Mouse (Mus musculus): ENCODE measurements around the gene Nfkbie. TPM values are rescaled to one million over a fixed set of nuclear protein-coding genes. Genes with fewer than 3 reads are reported as not detected.

The Nfkbie gene
- polyA plus RNA-seq, 1 experiment from 2014 or later = 7.4 TPM

DNA sequence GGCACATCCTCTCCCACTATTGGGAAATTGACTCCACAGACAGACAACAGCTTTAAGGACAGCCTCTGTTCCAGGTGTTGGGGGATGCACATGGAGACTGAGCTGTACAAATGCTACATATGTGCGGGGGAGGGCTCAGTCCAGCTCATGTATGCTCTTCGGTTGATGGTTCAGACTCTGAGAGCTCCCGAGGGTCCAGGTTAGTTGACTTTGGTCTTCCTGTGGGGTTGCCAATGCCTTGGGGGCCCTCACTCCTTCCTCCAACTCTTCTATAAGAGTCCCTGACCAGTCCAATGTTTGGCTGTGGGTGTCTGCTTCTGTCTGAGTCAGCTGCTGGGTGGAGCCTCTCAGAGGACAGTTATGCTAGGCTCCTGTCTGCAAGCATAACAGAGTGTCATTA lies 2.4 kb upstream of the Nfkbie start:
- peaks cover 12% of the 10 kb centered on the region for H3K27me3 ChIP-seq (replicated peaks)
- no peaks in the 10 kb centered on the region for H3K36me3 ChIP-seq
- H3K4me3 ChIP-seq = no peak overlapping the region
- no peak for ATAC-seq (ENCODE audit: low FRiP score, low read depth)
- H3K9me3 ChIP-seq = no peaks in the 10 kb centered on the region
- H3K27ac ChIP-seq = no peak overlapping the region
- peaks cover 41% of the 10 kb centered on the region for H3K4me1 ChIP-seq
- H3K9ac ChIP-seq = no peak overlapping the region
- 81% methylated on average over 3 of the region's 3 CpGs for WGBS
- no peak overlapping the region for H3K4me2 ChIP-seq (replicated peaks)

DNA sequence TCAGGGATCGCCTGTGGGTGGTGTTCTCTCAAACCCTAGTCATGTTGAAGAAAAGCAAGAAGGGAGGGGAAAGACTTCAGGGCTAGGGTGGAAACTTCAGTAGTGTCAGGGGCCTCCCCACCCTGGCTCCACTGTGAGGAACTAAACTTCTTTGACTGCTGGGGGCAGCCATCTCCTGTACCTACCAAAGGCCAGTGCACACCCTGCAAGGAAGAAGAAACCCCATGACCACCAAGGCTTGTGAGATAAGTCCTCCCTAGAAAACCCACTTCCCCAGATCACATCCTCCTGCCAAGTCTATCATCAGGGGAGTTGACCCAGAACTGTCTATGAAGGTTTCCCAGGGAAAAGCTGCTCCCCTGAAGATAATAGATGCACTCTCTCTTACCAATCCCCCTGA lies 1.1 kb upstream of the Nfkbie start:
- H3K9ac ChIP-seq = no peak overlapping the region
- no peaks in the 10 kb centered on the region for H3K36me3 ChIP-seq
- no peak overlapping the region for H3K4me3 ChIP-seq
- H3K27ac ChIP-seq = no peak overlapping the region
- no peak overlapping the region for H3K4me2 ChIP-seq (replicated peaks)
- no peak for ATAC-seq (ENCODE audit: low FRiP score, low read depth)
- WGBS = 57% methylated on average over 1 of the region's 1 CpGs
- peaks cover 12% of the 10 kb centered on the region for H3K27me3 ChIP-seq (replicated peaks)
- H3K9me3 ChIP-seq = no peaks in the 10 kb centered on the region
- peaks cover 36% of the 10 kb centered on the region for H3K4me1 ChIP-seq

DNA sequence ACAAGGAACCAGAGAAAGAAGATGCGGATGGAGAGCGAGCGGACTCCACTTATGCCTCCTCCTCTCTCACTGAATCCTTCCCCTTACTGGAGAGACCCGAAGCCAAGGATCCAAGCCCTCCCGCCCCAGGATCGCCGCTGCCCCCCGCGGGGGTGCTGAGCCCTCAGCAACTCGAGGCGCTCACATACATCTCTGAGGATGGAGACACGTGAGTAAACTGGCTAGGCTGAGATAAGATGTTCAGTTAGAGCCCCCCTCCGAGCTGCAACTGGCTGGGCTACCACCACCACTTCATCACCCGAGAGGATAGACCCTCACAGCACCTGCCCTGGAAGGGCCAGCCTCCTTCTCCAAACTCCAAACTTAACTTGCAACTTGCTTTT lies 595 bp downstream of the Nfkbie start:
- no peaks in the 10 kb centered on the region for H3K9me3 ChIP-seq
- H3K27me3 ChIP-seq (replicated peaks) = peaks cover 12% of the 10 kb centered on the region
- peak overlapping the region; percentile 55 for H3K4me3 ChIP-seq
- H3K4me1 ChIP-seq = peaks cover 24% of the 10 kb centered on the region
- peak overlapping the region; percentile 61 for H3K9ac ChIP-seq
- no peak overlapping the region for H3K27ac ChIP-seq
- peak overlapping the region; percentile 96 for H3K4me2 ChIP-seq (replicated peaks)
- H3K36me3 ChIP-seq = no peaks in the 10 kb centered on the region
- no peak for ATAC-seq (ENCODE audit: low FRiP score, low read depth)
- 4% methylated on average over 14 of the region's 14 CpGs for WGBS

DNA sequence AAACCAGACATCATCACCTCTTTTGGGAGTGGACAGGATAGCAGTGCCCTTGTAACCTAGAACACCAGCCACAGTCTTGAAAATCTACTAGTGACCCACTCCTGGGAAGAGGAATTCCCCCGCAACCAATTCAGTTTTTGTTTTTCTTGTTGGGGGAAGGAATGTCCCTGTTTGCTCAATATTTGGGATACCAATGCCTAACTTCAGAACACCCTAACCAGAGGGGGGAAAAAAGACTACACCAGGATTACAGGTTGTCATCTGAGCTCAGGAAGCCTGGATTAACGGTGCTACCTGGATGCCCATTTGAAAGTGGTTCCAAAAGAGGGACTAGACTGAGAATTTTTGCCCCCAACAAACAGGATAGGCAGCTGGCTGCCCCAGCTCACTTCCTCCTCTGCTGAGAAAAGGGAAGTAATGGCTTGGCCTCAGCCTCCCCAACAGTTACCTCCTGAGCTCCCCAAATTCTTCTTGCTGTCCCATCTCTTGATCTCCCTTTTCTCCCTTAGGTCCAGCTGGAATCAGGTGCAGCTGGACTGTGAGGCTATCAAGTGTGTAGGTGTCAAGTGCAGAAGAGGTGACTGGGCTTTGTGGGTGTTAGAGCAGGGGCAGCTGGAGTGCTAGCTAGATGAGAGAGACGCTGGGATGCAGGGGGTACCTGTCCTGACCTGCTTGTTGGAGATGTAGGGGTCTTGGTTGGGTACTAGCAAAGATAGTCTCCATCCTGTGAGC lies 1.2 kb downstream of the Nfkbie start:
- 63% methylated on average over 3 of the region's 3 CpGs for WGBS
- Histone ChIP-seq H3K4me3 (peak overlapping the region; percentile 55), H3K36me3 (no peaks in the 10 kb centered on the region), H3K9ac (peak overlapping the region; percentile 61; the same call in 1 of the 2 replicates), H3K27ac (no peak overlapping the region), H3K9me3 (no peaks in the 10 kb centered on the region), H3K4me1 (peaks cover 20% of the 10 kb centered on the region), H3K4me2 (replicated peaks) (peak overlapping the region; percentile 96), H3K27me3 (replicated peaks) (peaks cover 12% of the 10 kb centered on the region)
- no peak for ATAC-seq (ENCODE audit: low FRiP score, low read depth)

DNA sequence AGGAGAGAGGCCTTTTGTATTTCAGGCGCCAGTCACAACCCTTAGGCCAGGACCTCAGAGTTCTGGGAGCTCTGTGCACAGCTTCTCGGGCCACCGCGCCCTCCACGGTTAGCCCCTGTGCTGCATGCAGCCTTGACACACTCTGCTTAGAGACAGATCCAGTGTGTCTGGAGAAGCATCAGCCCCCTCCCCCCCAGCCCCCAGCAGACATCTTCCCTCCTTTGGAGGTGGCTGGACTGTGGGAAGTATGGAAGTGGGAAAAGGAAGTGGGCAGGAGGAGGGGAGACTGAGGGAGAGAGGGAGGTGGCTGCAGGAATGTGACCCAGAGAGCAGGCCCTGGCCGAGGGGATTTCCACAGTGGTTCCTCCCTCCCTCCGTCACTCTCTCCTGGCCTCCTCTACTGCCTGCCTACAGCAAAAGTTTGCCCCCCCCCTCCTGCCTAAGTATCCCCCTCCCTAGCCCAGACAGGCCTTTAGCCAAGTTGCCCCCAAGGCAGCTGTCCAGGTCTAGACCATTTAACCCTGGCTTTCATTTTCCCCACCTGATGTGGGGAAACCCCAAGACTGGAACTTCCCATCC lies 1.8 kb downstream of the Nfkbie start:
- H3K4me1 ChIP-seq = peaks cover 17% of the 10 kb centered on the region
- H3K9me3 ChIP-seq = no peaks in the 10 kb centered on the region
- H3K4me3 ChIP-seq = no peak overlapping the region
- no peak for ATAC-seq (ENCODE audit: low FRiP score, low read depth)
- peaks cover 12% of the 10 kb centered on the region for H3K27me3 ChIP-seq (replicated peaks)
- no peaks in the 10 kb centered on the region for H3K36me3 ChIP-seq
- 0 out of 2 replicates have a peak overlapping the region, but pooled peaks have one; percentile 21 for H3K9ac ChIP-seq
- no peak overlapping the region for H3K27ac ChIP-seq
- WGBS = 73% methylated on average over 7 of the region's 7 CpGs
- H3K4me2 ChIP-seq (replicated peaks) = peak overlapping the region; percentile 96; the same call in 1 of the 2 replicates

DNA sequence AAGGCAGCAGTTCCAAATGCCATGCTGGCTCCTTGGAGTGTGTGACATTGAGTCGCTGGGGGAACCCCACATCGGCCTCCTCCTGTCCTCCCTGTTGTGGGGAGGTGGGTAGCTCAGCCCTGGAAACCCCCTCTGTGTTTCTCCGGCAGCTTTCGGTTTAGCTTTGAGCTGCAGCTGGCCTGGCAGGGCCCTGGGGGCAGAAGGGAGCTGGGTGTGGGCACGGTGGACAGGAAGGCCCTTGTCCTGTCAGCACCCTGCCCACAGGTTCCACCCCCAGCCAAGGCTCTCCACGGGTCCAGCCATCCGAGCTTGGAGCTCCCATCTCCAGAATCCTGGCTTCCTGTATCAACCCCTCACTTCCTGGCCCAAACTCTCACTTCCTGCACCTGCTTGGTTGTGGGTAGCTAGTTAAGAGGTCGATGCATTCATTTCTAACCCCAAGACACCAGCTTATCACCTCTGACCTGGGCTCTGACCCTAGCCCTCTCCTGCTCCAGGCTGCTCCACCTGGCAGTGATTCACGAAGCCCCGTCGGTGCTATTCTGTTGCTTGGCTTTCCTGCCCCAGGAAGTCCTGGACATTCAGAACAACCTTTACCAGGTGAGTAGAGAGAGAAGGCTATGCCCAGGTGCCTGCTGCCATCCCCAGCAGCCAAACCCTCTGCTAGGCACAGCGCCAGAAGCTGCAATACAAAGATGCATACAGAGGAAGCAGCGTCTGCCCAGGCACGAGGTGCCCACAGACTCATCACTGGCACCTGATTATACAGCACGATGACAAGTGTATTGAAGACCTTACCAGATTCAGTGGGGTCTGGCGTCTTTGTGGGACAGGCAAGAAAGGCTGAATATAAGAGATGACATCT lies 2.7 kb downstream of the Nfkbie start:
- H3K9ac ChIP-seq = no peak overlapping the region
- 77% methylated on average over 16 of the region's 16 CpGs for WGBS

DNA sequence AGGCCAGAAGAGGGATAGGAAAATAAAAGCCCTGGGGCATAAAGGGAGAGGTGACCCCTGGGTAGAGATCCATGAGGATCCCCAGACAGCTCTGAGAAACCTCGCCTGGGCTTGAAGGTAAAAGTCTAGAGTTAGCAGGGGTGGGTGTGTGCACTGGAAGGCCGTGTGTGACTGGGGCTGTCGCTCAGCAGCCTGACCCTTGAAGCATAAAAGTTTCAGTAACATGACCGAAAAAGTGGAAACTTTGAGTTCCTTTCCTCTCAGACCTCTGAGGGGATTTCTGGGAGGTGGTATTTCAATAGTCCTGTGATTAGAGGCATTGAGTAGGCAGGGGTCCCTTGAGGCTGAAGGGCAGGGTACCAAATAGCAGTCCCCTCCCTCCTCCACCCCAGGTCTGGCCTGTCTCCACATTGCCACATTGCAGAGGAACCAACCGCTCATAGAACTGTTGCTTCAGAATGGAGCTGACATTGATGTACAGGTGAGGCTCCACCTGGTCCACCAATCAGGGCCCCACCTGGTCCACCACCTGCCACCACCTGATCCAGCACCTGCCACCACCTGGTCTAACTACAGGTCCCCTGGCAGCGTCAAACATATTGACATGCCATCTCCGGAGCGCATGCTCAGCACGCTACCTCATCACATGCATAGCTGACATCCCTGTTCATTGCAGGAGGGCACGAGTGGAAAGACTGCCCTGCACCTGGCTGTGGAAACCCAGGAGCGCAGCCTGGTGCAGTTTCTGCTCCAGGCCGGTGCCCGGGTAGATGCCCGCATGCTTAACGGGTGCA lies 4.4 kb downstream of the Nfkbie start:
- ATAC-seq (ENCODE audit: low FRiP score, low read depth) = no peak

More for the DNA sequence above, 2.7 kb downstream of the Nfkbie start:
- H3K9me3 ChIP-seq = no peaks in the 10 kb centered on the region
- H3K27ac ChIP-seq = no peak overlapping the region
- no peak for ATAC-seq (ENCODE audit: low FRiP score, low read depth)
- peaks cover 12% of the 10 kb centered on the region for H3K27me3 ChIP-seq (replicated peaks)
- H3K4me3 ChIP-seq = no peak overlapping the region
- H3K36me3 ChIP-seq = no peaks in the 10 kb centered on the region
- no peak overlapping the region; the same call in 1 of the 2 replicates for H3K4me2 ChIP-seq (replicated peaks)
- peaks cover 17% of the 10 kb centered on the region for H3K4me1 ChIP-seq

DNA sequence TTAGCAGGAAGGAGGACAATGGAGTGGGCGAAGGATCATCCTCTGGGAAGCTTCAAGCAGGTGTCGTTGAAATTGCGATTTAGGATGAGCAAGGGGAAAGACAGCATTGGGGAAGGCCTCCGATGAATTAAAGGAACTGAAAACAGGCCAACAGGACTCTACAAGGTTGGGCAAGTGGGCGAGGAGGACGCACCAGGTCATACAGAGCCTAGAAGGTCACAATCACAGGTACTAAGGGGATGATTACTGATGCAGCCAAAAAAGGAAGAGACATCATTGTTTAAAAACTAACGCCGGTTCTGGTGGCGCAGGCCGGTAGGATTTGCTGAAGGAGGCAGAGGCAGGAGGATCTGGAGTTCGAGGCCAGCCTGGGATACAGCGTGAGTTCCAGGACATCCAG lies 7.7 kb downstream of the Nfkbie start:
- H3K4me1 ChIP-seq = peaks cover 25% of the 10 kb centered on the region
- no peak overlapping the region for H3K4me3 ChIP-seq
- no peak for ATAC-seq (ENCODE audit: low FRiP score, low read depth)
- 81% methylated on average over 12 of the region's 12 CpGs for WGBS
- no peak overlapping the region for H3K9ac ChIP-seq
- no peaks in the 10 kb centered on the region for H3K27me3 ChIP-seq (replicated peaks)
- no peak overlapping the region for H3K27ac ChIP-seq
- H3K4me2 ChIP-seq (replicated peaks) = peak overlapping the region; percentile 95; the same call in 1 of the 2 replicates
- no peaks in the 10 kb centered on the region for H3K9me3 ChIP-seq
- H3K36me3 ChIP-seq = peaks cover 27% of the 10 kb centered on the region

More for the DNA sequence above, 4.4 kb downstream of the Nfkbie start:
- WGBS = 88% methylated on average over 15 of the region's 15 CpGs
- H3K9me3 ChIP-seq = no peaks in the 10 kb centered on the region
- peaks cover 12% of the 10 kb centered on the region for H3K27me3 ChIP-seq (replicated peaks)
- no peak overlapping the region for H3K4me2 ChIP-seq (replicated peaks)
- H3K4me1 ChIP-seq = peaks cover 26% of the 10 kb centered on the region
- H3K4me3 ChIP-seq = no peak overlapping the region
- H3K27ac ChIP-seq = no peak overlapping the region
- no peak overlapping the region for H3K9ac ChIP-seq
- no peaks in the 10 kb centered on the region for H3K36me3 ChIP-seq

DNA sequence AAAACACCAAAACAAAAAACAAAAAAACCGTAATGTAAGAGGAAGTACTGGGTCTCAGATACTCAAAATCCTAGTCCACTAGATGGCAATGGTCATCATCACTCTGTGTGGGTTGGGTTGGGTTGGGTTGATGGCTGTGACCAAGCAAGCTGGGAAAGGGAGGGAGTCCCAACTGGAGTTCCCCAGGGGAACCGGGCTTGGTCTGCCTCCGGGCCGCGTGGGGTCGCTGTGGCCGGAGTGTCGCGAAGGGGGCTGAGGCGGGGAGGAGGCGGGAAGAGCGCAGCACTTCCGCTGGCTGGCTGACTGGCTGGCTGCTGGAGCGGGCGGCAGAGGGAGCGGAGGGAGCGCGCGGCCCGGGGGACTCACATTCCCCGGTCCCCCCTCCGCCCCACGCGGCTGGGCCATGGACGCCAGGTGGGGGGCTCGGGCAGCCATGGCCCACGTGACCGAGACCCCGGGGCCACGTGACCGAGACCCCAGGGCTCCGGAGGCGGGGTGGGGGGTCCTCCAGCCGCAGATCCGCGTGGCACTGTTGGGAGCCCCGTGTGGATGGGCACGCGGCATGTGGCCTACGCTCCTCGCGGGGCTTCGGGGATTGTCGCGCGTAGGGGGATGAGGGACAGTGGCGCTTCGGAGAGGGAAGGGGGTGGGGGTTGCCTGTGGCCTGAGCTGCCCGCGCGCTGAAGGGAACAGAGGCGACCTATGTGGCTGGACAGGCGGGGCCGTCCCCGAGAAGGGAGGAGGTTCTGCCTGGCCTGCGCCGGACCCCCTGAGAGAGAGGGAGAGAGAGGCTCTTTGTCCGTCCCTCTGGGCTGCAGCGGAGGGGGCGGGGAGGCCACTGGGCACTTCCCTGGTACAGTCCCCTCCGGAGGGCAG lies 8.4 kb downstream of the Nfkbie start, which contains the start of gene Slc35b2:
Slc35b2 (plus strand) TSS at position 220 of the 876 bp plus-strand sequence.
- Histone ChIP-seq H3K4me1 (peaks cover 29% of the 10 kb centered on the region), H3K27ac (peak within 1 kb of the TSS; percentile 76), H3K9me3 (no peaks in the 10 kb centered on the region), H3K9ac (peak within 1 kb of the TSS; percentile 89), H3K36me3 (peaks cover 34% of the 10 kb centered on the region), H3K4me2 (replicated peaks) (peak within 1 kb of the TSS; percentile 95), H3K4me3 (peak within 1 kb of the TSS; percentile 79), H3K27me3 (replicated peaks) (no peaks in the 10 kb centered on the region)
- peak; percentile 88 for ATAC-seq (ENCODE audit: low FRiP score, low read depth)
- WGBS = 1% methylated on average over 59 of the region's 61 CpGs

DNA sequence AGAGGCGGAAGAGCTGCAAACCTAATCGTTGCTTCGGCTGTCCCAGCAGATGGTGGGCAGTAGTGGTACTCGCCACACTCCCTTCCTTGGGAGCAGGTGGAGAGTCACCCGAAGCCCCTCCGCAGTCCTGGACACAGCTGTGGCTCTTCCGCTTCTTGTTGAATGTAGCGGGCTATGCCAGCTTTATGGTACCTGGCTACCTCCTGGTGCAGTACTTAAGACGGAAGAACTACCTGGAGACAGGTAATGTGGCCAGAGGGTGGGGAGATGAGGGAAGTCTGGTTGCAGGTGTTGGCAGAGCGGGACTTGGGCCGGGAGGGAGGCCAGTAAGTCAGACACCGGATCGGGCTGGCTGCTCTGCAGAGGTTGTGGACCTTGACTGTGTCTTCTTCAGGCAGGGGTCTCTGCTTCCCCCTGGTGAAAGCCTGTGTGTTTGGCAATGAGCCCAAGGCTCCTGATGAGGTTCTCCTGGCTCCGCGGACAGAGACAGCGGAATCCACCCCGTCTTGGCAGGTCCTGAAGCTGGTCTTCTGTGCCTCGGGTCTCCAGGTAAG lies 9.1 kb downstream of the Nfkbie start:
- Histone ChIP-seq H3K9me3 (no peaks in the 10 kb centered on the region), H3K4me2 (replicated peaks) (peak overlapping the region; percentile 95), H3K27ac (peak overlapping the region; percentile 76; the same call in 1 of the 2 replicates), H3K9ac (peak overlapping the region; percentile 89), H3K4me3 (peak overlapping the region; percentile 79), H3K4me1 (peaks cover 29% of the 10 kb centered on the region), H3K36me3 (peaks cover 41% of the 10 kb centered on the region), H3K27me3 (replicated peaks) (no peaks in the 10 kb centered on the region)
- 14% methylated on average over 18 of the region's 18 CpGs for WGBS
- peak; percentile 15; the same call in 1 of the 2 replicates for ATAC-seq (ENCODE audit: low FRiP score, low read depth)

Data from neural tube, embryonic 12.5 days (tissue).